Mouse (Mus musculus) heart, embryonic 16.5 days (tissue): ENCODE results near the gene Spag7. TPM values are rescaled to one million over a fixed set of nuclear protein-coding genes. Genes with fewer than 3 reads are reported as not detected.

Experiments
- ATAC-seq: fragments of 200-750 bp; cut with Nextera tagmentation; replicated peaks from 2 replicates; pipeline ENCODE4 v1.8.0; 2017; ENCODE audit warnings: moderate number of reproducible peaks; ENCODE audit not compliant: insufficient read depth, low FRiP score; ENCODE audit errors: extremely low read depth
- H3K27ac ChIP-seq: fragments of 300-500 bp; sonication (generic); 2 replicates; pipeline ENCODE4 v1.5.1; 2014; ENCODE audit warnings: mild to moderate bottlenecking, low read length, control low read depth, moderate library complexity
- H3K27me3 ChIP-seq: fragments of 300-500 bp; sonication (generic); 2 replicates; pipeline ENCODE4 v1.6.1; 2014; ENCODE audit warnings: low read length, mixed read lengths; ENCODE audit not compliant: control insufficient read depth, insufficient read depth
- H3K36me3 ChIP-seq: fragments of 300-500 bp; sonication (generic); 2 replicates; pipeline ENCODE4 v1.6.1; 2014; ENCODE audit not compliant: control insufficient read depth, insufficient read depth
- H3K4me1 ChIP-seq: fragments of 300-500 bp; sonication (generic); 2 replicates; pipeline ENCODE4 v1.6.1; 2014; ENCODE audit warnings: low read length, mixed read lengths; ENCODE audit not compliant: control insufficient read depth, insufficient read depth
- H3K4me2 ChIP-seq: fragments of 300-500 bp; sonication (generic); 2 replicates; pipeline ENCODE4 v1.6.1; 2014; ENCODE audit warnings: low read depth, mild to moderate bottlenecking, control low read depth, low read length
- H3K4me3 ChIP-seq: fragments of 300-500 bp; sonication (generic); 2 replicates; pipeline ENCODE4 v1.5.1; 2014; ENCODE audit warnings: mild to moderate bottlenecking, control low read depth, low read length
- H3K9ac ChIP-seq: fragments of 300-500 bp; sonication (generic); 2 replicates; pipeline ENCODE4 v1.6.1; 2014; ENCODE audit warnings: low read length, control low read depth
- H3K9me3 ChIP-seq: fragments of 300-500 bp; sonication (generic); replicated peaks from 2 replicates; pipeline ENCODE4 v1.6.1; 2016; ENCODE audit warnings: low read length; ENCODE audit not compliant: control insufficient read depth
- WGBS: fragments of 180-500 bp; shearing (Covaris S2); extraction: QIAGEN DNeasy Blood & Tissue Kit; methylation state at CpG from one replicate; pipeline ENCODE4 v1.1.7; 2014; 5-methylcytosine and 5-hydroxymethylcytosine counted together
- polyA plus RNA-seq: library from polyadenylated mRNA; unstranded; fragments of >200 nt; fragmentation: Nextera tagmentation; extraction: Ambion mirVana; gene quantifications from 2 replicates; pipeline ENCODE4 v1.2.1, GENCODE M21; 2015

The Spag7 gene
- polyA plus RNA-seq, 1 experiment from 2014 or later, result 186 TPM

GRCm38 (mm10) chr11:70645461-70646258 is 23.6 kb downstream of the Spag7 start:
- no peaks in the 10 kb centered on the region for H3K9me3 ChIP-seq
- H3K36me3 ChIP-seq, result peaks cover 38% of the 10 kb centered on the region
- peak overlapping the region; percentile 68 for H3K4me3 ChIP-seq
- H3K27ac ChIP-seq, result peak overlapping the region; percentile 96
- no peak for ATAC-seq
- peaks cover 30% of the 10 kb centered on the region for H3K4me1 ChIP-seq
- H3K4me2 ChIP-seq, result peak overlapping the region; percentile 89
- 75% methylated on average over 12 of the region's 12 CpGs for WGBS
- no peaks in the 10 kb centered on the region for H3K27me3 ChIP-seq
- H3K9ac ChIP-seq, result peak overlapping the region; percentile 85

GRCm38 (mm10) chr11:70644564-70645103 is 24.6 kb downstream of the Spag7 start:
- H3K27me3 ChIP-seq, result no peaks in the 10 kb centered on the region
- H3K9me3 ChIP-seq, result no peaks in the 10 kb centered on the region
- peaks cover 31% of the 10 kb centered on the region for H3K36me3 ChIP-seq
- ATAC-seq, result no peak
- H3K27ac ChIP-seq, result no peak overlapping the region
- H3K4me1 ChIP-seq, result peaks cover 28% of the 10 kb centered on the region
- H3K9ac ChIP-seq, result no peak overlapping the region
- H3K4me2 ChIP-seq, result no peak overlapping the region
- 89% methylated on average over 8 of the region's 8 CpGs for WGBS
- no peak overlapping the region for H3K4me3 ChIP-seq

GRCm38 (mm10) chr11:70643051-70643450 is 26.2 kb downstream of the Spag7 start:
- no peak overlapping the region for H3K27ac ChIP-seq

GRCm38 (mm10) chr11:70641241-70641640 is 28.0 kb downstream of the Spag7 start:
- WGBS, result 79% methylated on average over 7 of the region's 7 CpGs
- no peak for ATAC-seq
- no peaks in the 10 kb centered on the region for H3K27me3 ChIP-seq

More at GRCm38 (mm10) chr11:70643051-70643450, 26.2 kb downstream of the Spag7 start:
- peaks cover 19% of the 10 kb centered on the region for H3K36me3 ChIP-seq
- no peaks in the 10 kb centered on the region for H3K27me3 ChIP-seq
- H3K4me2 ChIP-seq, result no peak overlapping the region
- H3K9me3 ChIP-seq, result no peaks in the 10 kb centered on the region
- no peak overlapping the region for H3K9ac ChIP-seq
- 91% methylated on average over 6 of the region's 6 CpGs for WGBS
- ATAC-seq, result no peak
- H3K4me1 ChIP-seq, result peaks cover 26% of the 10 kb centered on the region
- no peak overlapping the region for H3K4me3 ChIP-seq

GRCm38 (mm10) chr11:70639976-70640375 is 29.2 kb downstream of the Spag7 start:
- H3K9me3 ChIP-seq, result no peaks in the 10 kb centered on the region
- no peaks in the 10 kb centered on the region for H3K27me3 ChIP-seq
- peaks cover 11% of the 10 kb centered on the region for H3K4me1 ChIP-seq
- no peak overlapping the region for H3K9ac ChIP-seq
- 76% methylated on average over 8 of the region's 8 CpGs for WGBS
- ATAC-seq, result no peak
- peaks cover 14% of the 10 kb centered on the region for H3K36me3 ChIP-seq
- H3K4me2 ChIP-seq, result no peak overlapping the region
- H3K4me3 ChIP-seq, result no peak overlapping the region
- H3K27ac ChIP-seq, result no peak overlapping the region

More at GRCm38 (mm10) chr11:70641241-70641640, 28.0 kb downstream of the Spag7 start:
- Histone ChIP-seq H3K9ac (no peak overlapping the region), H3K4me1 (peaks cover 24% of the 10 kb centered on the region), H3K27ac (no peak overlapping the region), H3K36me3 (peaks cover 19% of the 10 kb centered on the region), H3K9me3 (no peaks in the 10 kb centered on the region), H3K4me3 (no peak overlapping the region), H3K4me2 (no peak overlapping the region)

- Histone ChIP-seq H3K27me3 (no peaks in the 10 kb centered on the region), H3K9ac (peak within 1 kb of the TSS; percentile 42; the same call in 1 of the 2 replicates), H3K4me3 (no peak within 1 kb of the TSS), H3K27ac (peak within 1 kb of the TSS; percentile 36), H3K9me3 (no peaks in the 10 kb centered on the region), H3K36me3 (0 out of 2 replicates have a peak, but pooled peaks cover 5% of the 10 kb centered on the region), H3K4me1 (peaks cover 11% of the 10 kb centered on the region), H3K4me2 (peak within 1 kb of the TSS; percentile 17; the same call in 1 of the 2 replicates)
- 9% methylated on average over 5 of the region's 5 CpGs for WGBS
- no peak for ATAC-seq
Observed at GRCm38 (mm10) chr11:70638714-70639278, 30.4 kb downstream of the Spag7 start, which contains the start of gene Gp1ba. Gp1ba (plus strand) TSS chr11:70639122.

GRCm38 (mm10) chr11:70638293-70638692 is 30.9 kb downstream of the Spag7 start:
- WGBS, result 75% methylated on average over 1 of the region's 1 CpGs
- H3K9ac ChIP-seq, result no peak overlapping the region
- H3K4me2 ChIP-seq, result no peak overlapping the region
- no peak for ATAC-seq
- H3K36me3 ChIP-seq, result 0 out of 2 replicates have a peak, but pooled peaks cover 2% of the 10 kb centered on the region
- H3K9me3 ChIP-seq, result no peaks in the 10 kb centered on the region
- H3K4me1 ChIP-seq, result peaks cover 11% of the 10 kb centered on the region
- H3K27ac ChIP-seq, result peak overlapping the region; percentile 17
- no peak overlapping the region for H3K4me3 ChIP-seq
- no peaks in the 10 kb centered on the region for H3K27me3 ChIP-seq

- no peaks in the 10 kb centered on the region for H3K27me3 ChIP-seq
- H3K4me3 ChIP-seq, result no peak overlapping the region
- H3K4me2 ChIP-seq, result no peak overlapping the region
- no peak overlapping the region for H3K27ac ChIP-seq
- 89% methylated on average over 1 of the region's 1 CpGs for WGBS
- no peaks in the 10 kb centered on the region for H3K36me3 ChIP-seq
- no peaks in the 10 kb centered on the region for H3K9me3 ChIP-seq
- H3K9ac ChIP-seq, result no peak overlapping the region
- H3K4me1 ChIP-seq, result peaks cover 11% of the 10 kb centered on the region
- ATAC-seq, result no peak
Observed at GRCm38 (mm10) chr11:70637764-70638163, 31.5 kb downstream of the Spag7 start.

GRCm38 (mm10) chr11:70635601-70636000 is 33.6 kb downstream of the Spag7 start:
- H3K27ac ChIP-seq, result no peak overlapping the region
- H3K27me3 ChIP-seq, result no peaks in the 10 kb centered on the region
- no peaks in the 10 kb centered on the region for H3K36me3 ChIP-seq
- H3K4me1 ChIP-seq, result peaks cover 11% of the 10 kb centered on the region
- H3K9ac ChIP-seq, result no peak overlapping the region
- H3K4me3 ChIP-seq, result no peak overlapping the region
- WGBS, result 76% methylated on average over 4 of the region's 4 CpGs
- no peaks in the 10 kb centered on the region for H3K9me3 ChIP-seq
- ATAC-seq, result no peak
- H3K4me2 ChIP-seq, result no peak overlapping the region
